Mouse (Mus musculus) heart, embryonic 12.5 days (tissue): ENCODE results near the gene S100a14. TPM values are rescaled to one million over a fixed set of nuclear protein-coding genes. Genes with fewer than 3 reads are reported as not detected.

Source experiments
- ATAC-seq: fragments of 200-750 bp; cut with Nextera tagmentation; 2 replicates; pipeline ENCODE4 v1.8.0; 2017; ENCODE audit warnings: moderate TSS enrichment, moderate library complexity; ENCODE audit not compliant: insufficient number of reproducible peaks, low FRiP score
- H3K27ac ChIP-seq: fragments of 300-500 bp; sonication (generic); 2 replicates; pipeline ENCODE4 v1.5.1; 2016; ENCODE audit warnings: mild to moderate bottlenecking, moderate library complexity; ENCODE audit not compliant: poor library complexity, severe bottlenecking
- H3K27me3 ChIP-seq: fragments of 300-500 bp; sonication (generic); replicated peaks from 2 replicates; pipeline ENCODE4 v1.6.1; 2016; ENCODE audit warnings: mild to moderate bottlenecking, moderate library complexity
- H3K36me3 ChIP-seq: fragments of 300-500 bp; sonication (generic); 2 replicates; pipeline ENCODE4 v1.6.1; 2016; ENCODE audit warnings: mild to moderate bottlenecking, moderate library complexity
- H3K4me1 ChIP-seq: fragments of 300-500 bp; sonication (generic); replicated peaks from 2 replicates; pipeline ENCODE4 v1.6.1; 2016; ENCODE audit warnings: mild to moderate bottlenecking
- H3K4me2 ChIP-seq: fragments of 300-500 bp; sonication (generic); 2 replicates; pipeline ENCODE4 v1.6.1; 2016; ENCODE audit warnings: mild to moderate bottlenecking, moderate library complexity
- H3K4me3 ChIP-seq: fragments of 300-500 bp; sonication (generic); 2 replicates; pipeline ENCODE4 v1.5.1; 2016; ENCODE audit warnings: mild to moderate bottlenecking
- H3K9ac ChIP-seq: fragments of 300-500 bp; sonication (generic); 2 replicates; pipeline ENCODE4 v1.6.1; 2016; ENCODE audit warnings: mild to moderate bottlenecking, moderate library complexity
- H3K9me3 ChIP-seq: fragments of 300-500 bp; sonication (generic); replicated peaks from 2 replicates; pipeline ENCODE4 v1.6.1; 2016; ENCODE audit warnings: mild to moderate bottlenecking, moderate library complexity
- WGBS: fragments of 180-500 bp; shearing (Covaris S2); methylation state at CpG from one replicate; pipeline ENCODE4 v1.1.7; 2016; 5-methylcytosine and 5-hydroxymethylcytosine counted together
- polyA plus RNA-seq: library from polyadenylated mRNA; unstranded; fragments of >200 nt; fragmentation: Nextera tagmentation; extraction: Ambion mirVana; gene quantifications from 2 replicates; pipeline ENCODE4 v1.2.1, GENCODE M21; 2016

The S100a14 gene
- polyA plus RNA-seq, 1 experiment from 2014 or later: not detected

GRCm38 (mm10) chr3:90555954-90556353 lies 29.3 kb downstream of the S100a14 start:
- no peaks in the 10 kb centered on the region for H3K4me1 ChIP-seq
- WGBS: 64% methylated on average over 5 of the region's 5 CpGs
- no peak overlapping the region for H3K27ac ChIP-seq
- no peak for ATAC-seq
- H3K4me2 ChIP-seq: no peak overlapping the region
- H3K36me3 ChIP-seq: no peaks in the 10 kb centered on the region
- no peak overlapping the region for H3K9ac ChIP-seq
- H3K4me3 ChIP-seq: no peak overlapping the region
- H3K27me3 ChIP-seq: no peaks in the 10 kb centered on the region
- 0 out of 2 replicates have a peak, but pooled peaks cover 2% of the 10 kb centered on the region for H3K9me3 ChIP-seq

- Histone ChIP-seq H3K9ac (no peak within 1 kb of the TSS), H3K27me3 (no peaks in the 10 kb centered on the region), H3K4me3 (no peak within 1 kb of the TSS), H3K9me3 (0 out of 2 replicates have a peak, but pooled peaks cover 2% of the 10 kb centered on the region), H3K27ac (no peak within 1 kb of the TSS), H3K4me1 (no peaks in the 10 kb centered on the region), H3K36me3 (no peaks in the 10 kb centered on the region), H3K4me2 (no peak within 1 kb of the TSS)
- 81% methylated on average over 6 of the region's 6 CpGs for WGBS
- ATAC-seq: no peak
Measured at GRCm38 (mm10) chr3:90560008-90560628, 33.5 kb downstream of the S100a14 start, which contains the start of gene S100a3. Gene S100a3, plus strand, starts transcription at chr3:90560578.

GRCm38 (mm10) chr3:90574691-90575090 lies 48.0 kb downstream of the S100a14 start:
- H3K4me3 ChIP-seq: no peak overlapping the region
- ATAC-seq: no peak
- H3K27ac ChIP-seq: no peak overlapping the region
- no peak overlapping the region for H3K9ac ChIP-seq
- no peaks in the 10 kb centered on the region for H3K9me3 ChIP-seq
- H3K4me2 ChIP-seq: no peak overlapping the region
- no peaks in the 10 kb centered on the region for H3K4me1 ChIP-seq
- no peaks in the 10 kb centered on the region for H3K27me3 ChIP-seq
- 66% methylated on average over 5 of the region's 5 CpGs for WGBS
- H3K36me3 ChIP-seq: no peaks in the 10 kb centered on the region

DNA sequence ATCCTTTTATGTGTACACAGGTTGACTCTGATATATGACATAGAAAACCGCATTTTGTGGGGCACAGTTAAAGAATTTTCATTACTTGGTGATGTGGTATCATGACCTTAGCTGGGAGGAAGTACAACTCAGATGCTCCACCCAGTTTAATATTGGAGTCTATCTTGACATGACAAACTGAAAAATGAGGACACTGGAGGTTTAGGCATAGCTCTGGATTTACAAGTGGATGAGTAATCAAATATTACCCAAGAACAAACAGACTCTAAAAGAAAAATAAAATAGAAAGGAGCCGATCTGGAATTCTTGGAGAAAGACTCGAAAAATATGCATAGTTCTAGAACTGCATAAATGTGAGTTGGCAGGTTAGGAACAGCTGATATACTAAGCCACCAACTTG lies 48.7 kb downstream of the S100a14 start:
- Histone ChIP-seq H3K4me1 (no peaks in the 10 kb centered on the region), H3K36me3 (no peaks in the 10 kb centered on the region), H3K27ac (no peak overlapping the region), H3K27me3 (no peaks in the 10 kb centered on the region), H3K4me2 (no peak overlapping the region), H3K9me3 (no peaks in the 10 kb centered on the region), H3K9ac (no peak overlapping the region), H3K4me3 (no peak overlapping the region)
- ATAC-seq: no peak
- WGBS: 77% methylated on average over 3 of the region's 3 CpGs

DNA sequence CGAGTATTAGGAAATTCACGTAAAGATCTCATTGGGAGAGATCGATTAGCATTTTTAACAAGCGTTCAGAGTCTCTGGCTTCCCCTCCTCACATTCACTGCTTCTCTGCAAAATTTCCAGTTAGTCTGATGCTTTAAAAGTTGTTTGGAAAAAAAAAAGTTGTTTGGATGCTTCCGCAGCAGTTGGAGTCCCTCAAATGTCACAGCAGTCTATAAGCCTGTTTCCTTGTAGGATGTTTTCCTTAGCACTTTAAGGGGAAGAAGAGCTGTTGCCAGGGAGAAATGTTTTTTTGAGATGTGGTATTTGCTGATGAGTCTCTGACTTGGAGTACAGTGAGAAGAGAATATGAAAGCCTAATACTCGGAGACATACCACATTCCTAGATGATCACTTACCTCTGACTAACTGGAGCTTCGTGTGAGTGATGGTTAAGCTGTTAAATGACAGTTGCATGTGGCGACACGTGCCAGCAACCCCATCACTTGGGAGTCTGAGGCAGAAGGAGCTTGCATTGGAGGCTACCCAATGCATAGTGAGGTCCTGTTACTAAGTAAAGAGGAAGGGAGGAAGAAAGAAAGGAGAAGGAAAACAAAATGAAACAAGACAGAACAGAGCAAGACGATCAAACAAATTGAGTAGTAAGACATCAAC lies 49.8 kb downstream of the S100a14 start:
- Histone ChIP-seq H3K4me2 (no peak overlapping the region), H3K9me3 (no peaks in the 10 kb centered on the region), H3K9ac (no peak overlapping the region), H3K4me1 (no peaks in the 10 kb centered on the region), H3K36me3 (no peaks in the 10 kb centered on the region), H3K4me3 (no peak overlapping the region), H3K27me3 (no peaks in the 10 kb centered on the region), H3K27ac (no peak overlapping the region)
- WGBS: 66% methylated on average over 10 of the region's 10 CpGs
- ATAC-seq: no peak

Other genes with a start within 250 kb of the S100a14 start
- 8.5 and 10.0 TPM in 2 replicates for gene Gatad2b, start 233.7 kb upstream of the S100a14 start, polyA plus RNA-seq
- 9.9 and 10.3 TPM in 2 replicates for gene Slc27a3, start 136.9 kb upstream of the S100a14 start, polyA plus RNA-seq
- gene Ints3, start 93.2 kb upstream of the S100a14 start, polyA plus RNA-seq: 31.1 and 32.2 TPM in 2 replicates
- 8.2 and 8.9 TPM in 2 replicates for gene Npr1, start 61.0 kb upstream of the S100a14 start, polyA plus RNA-seq
- gene Ilf2, start 50.7 kb upstream of the S100a14 start, polyA plus RNA-seq: 135 and 137 TPM in 2 replicates
- gene Snapin, start 35.8 kb upstream of the S100a14 start, polyA plus RNA-seq: 72.9 and 75.3 TPM in 2 replicates
- gene Chtop, start 17.4 kb upstream of the S100a14 start, polyA plus RNA-seq: 113 and 114 TPM in 2 replicates
- 145 and 148 TPM in 2 replicates for gene S100a1, start 12.5 kb upstream of the S100a14 start, polyA plus RNA-seq
- 71.4 and 74.1 TPM in 2 replicates for gene S100a13, start 12.4 kb upstream of the S100a14 start, polyA plus RNA-seq
- gene S100a16, start 10.4 kb downstream of the S100a14 start, polyA plus RNA-seq: 30.6 and 31.9 TPM in 2 replicates
- 0.30 and 0.55 TPM in 2 replicates for gene S100a3, start 33.7 kb downstream of the S100a14 start, polyA plus RNA-seq
- gene S100a2, start 63.4 kb downstream of the S100a14 start, polyA plus RNA-seq: not detected in 2 replicates
- not detected in 2 replicates for gene Gm42674, start 75.0 kb downstream of the S100a14 start, polyA plus RNA-seq
- gene S100a4, start 76.9 kb downstream of the S100a14 start, polyA plus RNA-seq: 1.9 and 2.1 TPM in 2 replicates
- gene S100a5, start 81.7 kb downstream of the S100a14 start, polyA plus RNA-seq: not detected in 2 replicates
- 36.1 and 38.4 TPM in 2 replicates for gene S100a6, start 86.0 kb downstream of the S100a14 start, polyA plus RNA-seq
- 0.18 TPM in 1 of 2 replicates, not detected in the other for gene S100a7a, start 127.2 kb downstream of the S100a14 start, polyA plus RNA-seq
- gene S100a8, start 142.1 kb downstream of the S100a14 start, polyA plus RNA-seq: 2.1 and 4.5 TPM in 2 replicates
- gene S100a9, start 168.9 kb downstream of the S100a14 start, polyA plus RNA-seq: 1.5 and 3.3 TPM in 2 replicates
- gene Pglyrp4, start 200.1 kb downstream of the S100a14 start, polyA plus RNA-seq: not detected in 2 replicates